Mouse (Mus musculus): Measurements from ENCODE around the gene Snap47.

GRCm38 (mm10) chr11:59369848-59370247, 81.1 kb downstream of the Snap47 start:
- TF ChIP-seq CTCF (IDR thresholded peaks at IDR 0.05; ENCODE audit: low read depth, low read length) (no peak), POLR2A (IDR thresholded peaks at IDR 0.05; ENCODE audit: borderline replicate concordance, low read depth, low read length) (no peak)

Measured in bone marrow macrophage, adult 2 months (primary cell).